Mouse (Mus musculus) hindbrain, embryonic 10.5 days (tissue): ENCODE measurements around the gene Gm21738. TPM values are rescaled to one million over a fixed set of nuclear protein-coding genes. Genes with fewer than 3 reads are reported as not detected.
"Not testable (repeated sequence)": the region's sequence is repeated elsewhere in the genome, so short reads cannot be mapped to it uniquely, and the experiment has no call there.

Source experiments
- DNase-seq: peaks from one replicate; pipeline ENCODE4 v3.0.0-alpha.2; 2017; ENCODE audit warnings: low spot score
- H3K27ac ChIP-seq: fragments of 300-500 bp; sonication (generic); 2 replicates; pipeline ENCODE4 v1.5.1; 2016; ENCODE audit warnings: mild to moderate bottlenecking, moderate library complexity
- H3K27me3 ChIP-seq: fragments of 300-500 bp; sonication (generic); 2 replicates; pipeline ENCODE4 v1.6.1; 2016; ENCODE audit warnings: mild to moderate bottlenecking; ENCODE audit not compliant: poor library complexity, insufficient read depth, severe bottlenecking
- H3K36me3 ChIP-seq: fragments of 300-500 bp; sonication (generic); 2 replicates; pipeline ENCODE4 v1.6.1; 2016; ENCODE audit warnings: mild to moderate bottlenecking, moderate library complexity
- H3K4me1 ChIP-seq: fragments of 300-500 bp; sonication (generic); replicated peaks from 2 replicates; pipeline ENCODE4 v1.6.1; 2016; ENCODE audit warnings: mild to moderate bottlenecking
- H3K4me3 ChIP-seq: fragments of 300-500 bp; sonication (generic); 2 replicates; pipeline ENCODE4 v1.5.1; 2016; ENCODE audit warnings: mild to moderate bottlenecking, moderate library complexity
- H3K9me3 ChIP-seq: fragments of 300-500 bp; sonication (generic); 2 replicates; pipeline ENCODE4 v1.6.1; 2016; ENCODE audit warnings: mild to moderate bottlenecking, moderate library complexity
- WGBS: fragments of 180-500 bp; shearing (Covaris S2); methylation state at CpG from one replicate; pipeline ENCODE4 v1.1.7; 2016; 5-methylcytosine and 5-hydroxymethylcytosine counted together
- polyA plus RNA-seq: library from polyadenylated mRNA; unstranded; fragments of >200 nt; fragmentation: Nextera tagmentation; extraction: Ambion mirVana; gene quantifications from 2 replicates; pipeline ENCODE4 v1.2.1, GENCODE M21; 2016

Gene Gm21738
- polyA plus RNA-seq: 0.25 TPM in 1 of 2 replicates, not detected in the other

DNA sequence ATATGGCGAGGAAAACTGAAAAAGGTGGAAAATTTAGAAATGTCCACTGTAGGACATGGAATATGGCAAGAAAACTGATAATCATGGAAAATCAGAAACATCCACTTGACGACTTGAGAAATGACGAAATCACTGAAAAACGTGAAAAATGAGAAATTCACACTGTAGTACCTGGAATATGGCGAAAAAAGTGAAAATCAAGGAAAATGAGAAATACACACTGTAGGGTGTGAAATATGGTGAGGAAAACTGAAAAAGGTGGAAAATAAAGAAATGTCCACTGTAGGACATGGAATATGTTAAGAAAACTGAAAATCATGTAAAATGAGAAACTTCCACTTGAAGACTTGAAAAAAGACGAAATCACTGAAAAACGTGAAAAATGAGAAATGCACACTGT is at the start of gene Gm21738:
Gm21738 (minus strand) TSS at position 101 of the 400 bp plus-strand sequence.
- H3K4me3 ChIP-seq, H3K27ac ChIP-seq, H3K4me1 ChIP-seq, DNase-seq, H3K27me3 ChIP-seq, H3K36me3 ChIP-seq, H3K9me3 ChIP-seq: not testable (repeated sequence)
- 79% methylated on average over 7 of the region's 7 CpGs for WGBS

- H3K4me1 ChIP-seq, H3K27ac ChIP-seq, H3K4me3 ChIP-seq, H3K36me3 ChIP-seq, DNase-seq, H3K27me3 ChIP-seq: not testable (repeated sequence)
- WGBS: 86% methylated on average over 7 of the region's 7 CpGs
- peaks cover 71% of the 10 kb centered on the region for H3K9me3 ChIP-seq
Observed at GRCm38 (mm10) chr14:19383741-19384140, 35.0 kb downstream of the Gm21738 start.

Other genes starting within 250 kb of the Gm21738 start
- 0.16 TPM in 1 of 2 replicates, not detected in the other for gene Gm2244, start 131.0 kb upstream of the Gm21738 start, polyA plus RNA-seq
- gene Gm2237, start 166.2 kb upstream of the Gm21738 start, polyA plus RNA-seq: 2.6 and 2.9 TPM in 2 replicates
- gene Gm5458, start 183.7 kb upstream of the Gm21738 start, polyA plus RNA-seq: not detected in 2 replicates